Mouse (Mus musculus): ENCODE results near the gene Bicdl1. TPM values are rescaled to one million over a fixed set of nuclear protein-coding genes. Genes with fewer than 3 reads are reported as not detected.

Bicdl1 gene
- polyA plus RNA-seq, 2 experiments = 11.7 to 16.3 TPM

DNA sequence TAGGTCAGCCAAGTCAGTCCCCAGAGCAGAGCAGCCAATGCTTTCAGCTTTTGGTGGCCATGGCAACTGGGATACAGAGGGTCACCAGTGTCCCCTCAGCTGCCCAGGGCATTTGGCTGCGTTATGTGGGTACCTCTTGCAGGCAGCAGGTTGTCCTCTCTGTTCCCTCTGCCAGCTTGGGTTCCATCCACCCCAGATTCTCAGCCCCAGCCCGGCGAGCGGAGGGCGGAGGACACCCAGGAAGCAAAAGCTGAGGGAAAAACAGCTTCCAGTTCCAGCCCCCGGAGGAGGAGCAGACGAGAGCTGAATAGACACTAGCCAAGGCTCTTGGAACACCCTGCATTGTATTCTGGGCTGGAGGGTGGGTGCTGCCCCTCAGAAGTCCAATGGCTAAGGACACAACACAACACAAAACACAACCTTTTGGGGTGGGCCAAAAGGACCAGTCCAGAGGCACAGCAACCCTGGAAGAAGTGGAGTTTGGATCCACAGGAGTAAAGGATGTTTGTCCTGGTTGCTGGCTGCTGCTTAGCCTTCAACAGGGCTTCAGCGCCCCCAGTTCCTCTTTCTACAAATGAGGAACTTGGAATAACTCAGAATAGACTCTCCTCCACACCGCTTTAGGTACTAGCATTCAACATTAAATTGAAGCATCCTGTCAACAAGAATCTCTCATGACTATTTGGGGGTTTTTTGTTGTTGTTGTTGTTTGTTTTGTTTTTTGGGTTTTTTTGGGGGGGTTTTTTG is 107.6 kb downstream of the Bicdl1 start:
- 87% methylated on average over 9 of the region's 9 CpGs for WGBS
- TF ChIP-seq POLR2A (IDR thresholded peaks at IDR 0.05; ENCODE audit: borderline replicate concordance, extremely low read depth, insufficient read depth, insufficient read length) = no peak
- Histone ChIP-seq H3K36me3 (ENCODE audit: control insufficient read depth, insufficient read depth, low read length) (peaks cover 37% of the 10 kb centered on the region), H3K27ac (replicated peaks; ENCODE audit: low read depth, low read length) (no peak overlapping the region), H3K4me3 (replicated peaks; ENCODE audit: low read length) (no peak overlapping the region), H3K9me3 (ENCODE audit: control insufficient read depth, low read length) (no peaks in the 10 kb centered on the region), H3K4me1 (ENCODE audit: control insufficient read depth, insufficient read depth, low read length) (no peaks in the 10 kb centered on the region), H3K27me3 (ENCODE audit: control insufficient read depth, insufficient read depth, low read length) (no peaks in the 10 kb centered on the region), H3K9ac (ENCODE audit: low read depth, low read length, severe bottlenecking) (no peak overlapping the region), H3K4me2 (replicated peaks; ENCODE audit: low read depth, low read length, severe bottlenecking) (no peak overlapping the region)
- DNase-seq (ENCODE audit: low spot score) (no peak), ATAC-seq (ENCODE audit: low FRiP score, low read depth) (no peak)

- H3K36me3 ChIP-seq (ENCODE audit: control insufficient read depth, insufficient read depth, low read length) = peaks cover 49% of the 10 kb centered on the region
- H3K4me1 ChIP-seq (ENCODE audit: control insufficient read depth, insufficient read depth, low read length) = no peaks in the 10 kb centered on the region
- no peaks in the 10 kb centered on the region for H3K27me3 ChIP-seq (ENCODE audit: control insufficient read depth, insufficient read depth, low read length)
- H3K4me2 ChIP-seq (replicated peaks; ENCODE audit: low read depth, low read length, severe bottlenecking) = no peak overlapping the region
- DNase-seq (ENCODE audit: low spot score) (no peak), ATAC-seq (ENCODE audit: low FRiP score, low read depth) (no peak)
- no peak overlapping the region for H3K4me3 ChIP-seq (replicated peaks; ENCODE audit: low read length)
- WGBS = 88% methylated on average over 7 of the region's 7 CpGs
- H3K9ac ChIP-seq (ENCODE audit: low read depth, low read length, severe bottlenecking) = no peak overlapping the region
- TF ChIP-seq POLR2A (IDR thresholded peaks at IDR 0.05; ENCODE audit: borderline replicate concordance, extremely low read depth, insufficient read depth, insufficient read length) = no peak
- H3K9me3 ChIP-seq (ENCODE audit: control insufficient read depth, low read length) = no peaks in the 10 kb centered on the region
- no peak overlapping the region for H3K27ac ChIP-seq (replicated peaks; ENCODE audit: low read depth, low read length)
Observed at GRCm38 (mm10) chr5:115622686-115623085, 108.7 kb downstream of the Bicdl1 start.

GRCm38 (mm10) chr5:115619690-115620089 is 111.7 kb downstream of the Bicdl1 start:
- peaks cover 79% of the 10 kb centered on the region for H3K36me3 ChIP-seq (ENCODE audit: control insufficient read depth, insufficient read depth, low read length)
- 88% methylated on average over 15 of the region's 15 CpGs for WGBS
- no peak overlapping the region for H3K4me2 ChIP-seq (replicated peaks; ENCODE audit: low read depth, low read length, severe bottlenecking)
- no peaks in the 10 kb centered on the region for H3K27me3 ChIP-seq (ENCODE audit: control insufficient read depth, insufficient read depth, low read length)
- H3K9me3 ChIP-seq (ENCODE audit: control insufficient read depth, low read length) = no peaks in the 10 kb centered on the region
- H3K9ac ChIP-seq (ENCODE audit: low read depth, low read length, severe bottlenecking) = no peak overlapping the region
- ATAC-seq (ENCODE audit: low FRiP score, low read depth) = no peak
- TF ChIP-seq POLR2A (IDR thresholded peaks at IDR 0.05; ENCODE audit: borderline replicate concordance, extremely low read depth, insufficient read depth, insufficient read length) = no peak
- no peaks in the 10 kb centered on the region for H3K4me1 ChIP-seq (ENCODE audit: control insufficient read depth, insufficient read depth, low read length)
- no peak overlapping the region for H3K27ac ChIP-seq (replicated peaks; ENCODE audit: low read depth, low read length)
- no peak overlapping the region for H3K4me3 ChIP-seq (replicated peaks; ENCODE audit: low read length)
- DNase-seq (ENCODE audit: low spot score) = no peak

DNA sequence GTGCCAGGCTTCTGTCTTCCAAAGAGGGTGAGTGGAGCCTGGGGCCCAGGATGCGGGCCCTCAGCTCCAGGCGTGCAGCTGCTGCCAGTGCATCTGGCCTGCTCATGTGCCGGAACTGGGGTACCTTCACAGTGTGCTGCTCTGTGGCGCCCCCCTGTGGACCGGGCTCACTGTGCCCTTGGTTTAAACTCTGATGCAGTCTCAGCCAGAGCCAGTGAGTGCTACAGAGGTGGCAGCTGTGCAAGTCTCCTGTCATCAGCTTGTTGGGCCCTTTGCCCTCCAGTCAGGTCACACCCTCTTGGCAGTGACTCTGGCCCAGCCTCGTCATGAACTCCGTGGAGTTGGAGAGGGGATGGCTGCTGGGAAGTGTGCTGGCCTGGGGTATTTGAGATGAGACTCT is 116.5 kb downstream of the Bicdl1 start:
- DNase-seq (ENCODE audit: low spot score) = no peak
- Histone ChIP-seq H3K27ac (replicated peaks; ENCODE audit: low read depth, low read length) (no peak overlapping the region), H3K27me3 (ENCODE audit: control insufficient read depth, insufficient read depth, low read length) (no peaks in the 10 kb centered on the region), H3K4me2 (replicated peaks; ENCODE audit: low read depth, low read length, severe bottlenecking) (no peak overlapping the region), H3K9me3 (ENCODE audit: control insufficient read depth, low read length) (no peaks in the 10 kb centered on the region), H3K4me1 (ENCODE audit: control insufficient read depth, insufficient read depth, low read length) (no peaks in the 10 kb centered on the region), H3K9ac (ENCODE audit: low read depth, low read length, severe bottlenecking) (no peak overlapping the region), H3K4me3 (replicated peaks; ENCODE audit: low read length) (no peak overlapping the region), H3K36me3 (ENCODE audit: control insufficient read depth, insufficient read depth, low read length) (peaks cover 100% of the 10 kb centered on the region)
- no peak for ATAC-seq (ENCODE audit: low FRiP score, low read depth)
- no peak for TF ChIP-seq POLR2A (IDR thresholded peaks at IDR 0.05; ENCODE audit: borderline replicate concordance, extremely low read depth, insufficient read depth, insufficient read length)
- 80% methylated on average over 7 of the region's 7 CpGs for WGBS

GRCm38 (mm10) chr5:115613332-115613731 is 118.1 kb downstream of the Bicdl1 start:
- no peaks in the 10 kb centered on the region for H3K27me3 ChIP-seq (ENCODE audit: control insufficient read depth, insufficient read depth, low read length)
- WGBS = 90% methylated on average over 9 of the region's 9 CpGs

More at GRCm38 (mm10) chr5:115613332-115613731, 118.1 kb downstream of the Bicdl1 start:
- Histone ChIP-seq H3K9ac (ENCODE audit: low read depth, low read length, severe bottlenecking) (no peak overlapping the region), H3K9me3 (ENCODE audit: control insufficient read depth, low read length) (no peaks in the 10 kb centered on the region), H3K4me3 (replicated peaks; ENCODE audit: low read length) (no peak overlapping the region), H3K36me3 (ENCODE audit: control insufficient read depth, insufficient read depth, low read length) (peaks cover 100% of the 10 kb centered on the region), H3K4me1 (ENCODE audit: control insufficient read depth, insufficient read depth, low read length) (no peaks in the 10 kb centered on the region), H3K27ac (replicated peaks; ENCODE audit: low read depth, low read length) (no peak overlapping the region), H3K4me2 (replicated peaks; ENCODE audit: low read depth, low read length, severe bottlenecking) (no peak overlapping the region)
- no peak for DNase-seq (ENCODE audit: low spot score)
- no peak for TF ChIP-seq POLR2A (IDR thresholded peaks at IDR 0.05; ENCODE audit: borderline replicate concordance, extremely low read depth, insufficient read depth, insufficient read length)
- no peak for ATAC-seq (ENCODE audit: low FRiP score, low read depth)

All from limb, embryonic 14.5 days (tissue).